13 mouse cellular contexts compared by ENCODE assay signal in genomic region chr19:10307941-10308340, GRCm38 (mm10). TPM values are rescaled to one million over a fixed set of nuclear protein-coding genes. Genes with fewer than 3 reads are reported as not detected.
A peak's percentile ranks its signal among the peaks of the same experiment; 100 is the strongest.
DNase-seq lines count a peak whose midpoint lies in the region; ATAC-seq and TF ChIP-seq lines count a peak whose summit lies in the region.
"Had no signal": no experiment of that assay in that cellular context is flagged by ENCODE, and none has a peak within 500 bp of the region (broad histone marks: within the 10 kb centered on the region; RNA-seq: fewer than 3 reads in every experiment).

No protein-coding gene starts in this region.

- H3K4me3 ChIP-seq in hindbrain, embryonic 12.5 days, result no peak overlapping the region
- no peak overlapping the region for H3K4me3 ChIP-seq in hindbrain, embryonic 14.5 days (replicated peaks; ENCODE audit: low read length)
- H3K4me3 ChIP-seq in neural tube, embryonic 13.5 days, result no peak overlapping the region
- no peak overlapping the region for H3K4me3 ChIP-seq in neural tube, embryonic 15.5 days (replicated peaks)
- H3K4me3 ChIP-seq in limb, embryonic 15.5 days, result no peak overlapping the region
- H3K4me3 ChIP-seq: stomach, embryonic 15.5 days had no signal

- H3K9me3 ChIP-seq in hindbrain, embryonic 12.5 days (replicated peaks), result no peaks in the 10 kb centered on the region
- no peaks in the 10 kb centered on the region for H3K9me3 ChIP-seq in hindbrain, embryonic 14.5 days (ENCODE audit: control insufficient read depth, low read length)
- no peaks in the 10 kb centered on the region for H3K9me3 ChIP-seq in neural tube, embryonic 13.5 days
- H3K9me3 ChIP-seq in neural tube, embryonic 15.5 days (replicated peaks), result no peaks in the 10 kb centered on the region
- H3K9me3 ChIP-seq in limb, embryonic 15.5 days, result no peaks in the 10 kb centered on the region
- H3K9me3 ChIP-seq: stomach, embryonic 15.5 days had no signal

- H3K27ac ChIP-seq in hindbrain, embryonic 12.5 days, result no peak overlapping the region
- no peak overlapping the region for H3K27ac ChIP-seq in hindbrain, embryonic 14.5 days
- H3K27ac ChIP-seq in neural tube, embryonic 13.5 days (replicated peaks), result no peak overlapping the region
- H3K27ac ChIP-seq in neural tube, embryonic 15.5 days (replicated peaks), result no peak overlapping the region
- peak overlapping the region; percentile 47 for H3K27ac ChIP-seq in limb, embryonic 15.5 days
- H3K27ac ChIP-seq: kidney, postnatal 0 days; stomach, embryonic 15.5 days had no signal

- H3K4me1 ChIP-seq in hindbrain, embryonic 12.5 days, result peaks cover 21% of the 10 kb centered on the region
- peaks cover 20% of the 10 kb centered on the region; the same call in 1 of the 2 replicates for H3K4me1 ChIP-seq in hindbrain, embryonic 14.5 days (replicated peaks; ENCODE audit: control insufficient read depth, insufficient read depth, low read length)
- peaks cover 19% of the 10 kb centered on the region for H3K4me1 ChIP-seq in neural tube, embryonic 13.5 days (replicated peaks)
- H3K4me1 ChIP-seq in neural tube, embryonic 15.5 days, result peaks cover 24% of the 10 kb centered on the region
- peaks cover 21% of the 10 kb centered on the region for H3K4me1 ChIP-seq in limb, embryonic 15.5 days

- H3K9ac ChIP-seq in hindbrain, embryonic 12.5 days, result 0 out of 2 replicates have a peak overlapping the region, but pooled peaks have one; percentile 18
- no peak overlapping the region for H3K9ac ChIP-seq in hindbrain, embryonic 14.5 days
- 0 out of 2 replicates have a peak overlapping the region, but pooled peaks have one; percentile 31 for H3K9ac ChIP-seq in neural tube, embryonic 13.5 days
- no peak overlapping the region for H3K9ac ChIP-seq in neural tube, embryonic 15.5 days (replicated peaks)
- H3K9ac ChIP-seq in limb, embryonic 15.5 days, result no peak overlapping the region
- H3K9ac ChIP-seq: stomach, embryonic 15.5 days had no signal

- no peak overlapping the region for H3K4me2 ChIP-seq in hindbrain, embryonic 12.5 days (replicated peaks)
- no peak overlapping the region for H3K4me2 ChIP-seq in hindbrain, embryonic 14.5 days (replicated peaks)
- no peak overlapping the region for H3K4me2 ChIP-seq in neural tube, embryonic 13.5 days
- no peak overlapping the region for H3K4me2 ChIP-seq in neural tube, embryonic 15.5 days
- H3K4me2 ChIP-seq in limb, embryonic 15.5 days, result no peak overlapping the region
- H3K4me2 ChIP-seq: heart, embryonic 11.5 days; stomach, embryonic 15.5 days had no signal

- H3K27me3 ChIP-seq in hindbrain, embryonic 12.5 days, result peaks cover 38% of the 10 kb centered on the region
- no peaks in the 10 kb centered on the region for H3K27me3 ChIP-seq in hindbrain, embryonic 14.5 days (ENCODE audit: control insufficient read depth, insufficient read depth, low read length)
- peaks cover 25% of the 10 kb centered on the region for H3K27me3 ChIP-seq in neural tube, embryonic 13.5 days
- H3K27me3 ChIP-seq in neural tube, embryonic 15.5 days (replicated peaks), result peaks cover 9% of the 10 kb centered on the region; the same call in 1 of the 2 replicates
- peaks cover 29% of the 10 kb centered on the region for H3K27me3 ChIP-seq in limb, embryonic 15.5 days
- H3K27me3 ChIP-seq: stomach, embryonic 15.5 days had no signal

- WGBS in hindbrain, embryonic 12.5 days, result 38% methylated on average over 6 of the region's 6 CpGs
- 39% methylated on average over 6 of the region's 6 CpGs for WGBS in hindbrain, embryonic 14.5 days
- WGBS in neural tube, embryonic 13.5 days, result 52% methylated on average over 6 of the region's 6 CpGs
- 50% methylated on average over 6 of the region's 6 CpGs for WGBS in neural tube, embryonic 15.5 days
- WGBS in limb, embryonic 15.5 days, result 27% methylated on average over 6 of the region's 6 CpGs

- TF ChIP-seq CTCF in brain, embryonic 14.5 days (IDR thresholded peaks at IDR 0.05; ENCODE audit: borderline replicate concordance, extremely low read depth, insufficient read depth, insufficient read length), result no peak

- no peak for TF ChIP-seq POLR2A in brain, embryonic 14.5 days (IDR thresholded peaks at IDR 0.05; ENCODE audit: borderline replicate concordance, extremely low read depth, insufficient read depth, insufficient read length, poor library complexity, severe bottlenecking)

- no peak for DNase-seq in hindbrain, embryonic 14.5 days (ENCODE audit: low spot score)
- peak; percentile 59 for DNase-seq in brain, embryonic 14.5 days (ENCODE audit: low read depth)
- no peak for DNase-seq in embryo, embryonic 10.5 days (ENCODE audit: low spot score)
- DNase-seq: embryo, embryonic 11 days; kidney, adult 11 months had no signal

- H3K36me3 ChIP-seq in hindbrain, embryonic 12.5 days, result no peaks in the 10 kb centered on the region
- no peaks in the 10 kb centered on the region for H3K36me3 ChIP-seq in hindbrain, embryonic 14.5 days (replicated peaks; ENCODE audit: control insufficient read depth, insufficient read depth)
- H3K36me3 ChIP-seq in neural tube, embryonic 13.5 days, result no peaks in the 10 kb centered on the region
- no peaks in the 10 kb centered on the region for H3K36me3 ChIP-seq in neural tube, embryonic 15.5 days
- H3K36me3 ChIP-seq in limb, embryonic 15.5 days, result no peaks in the 10 kb centered on the region
- H3K36me3 ChIP-seq: stomach, embryonic 15.5 days had no signal

- no peak for ATAC-seq in hindbrain, embryonic 12.5 days (ENCODE audit: low FRiP score)
- no peak for ATAC-seq in hindbrain, embryonic 14.5 days (ENCODE audit: low FRiP score)
- ATAC-seq in neural tube, embryonic 13.5 days (ENCODE audit: low read depth), result no peak
- no peak for ATAC-seq in neural tube, embryonic 15.5 days (ENCODE audit: low FRiP score)
- ATAC-seq in limb, embryonic 15.5 days (ENCODE audit: insufficient number of reproducible peaks, low FRiP score, low TSS enrichment, low read depth), result no peak
- ATAC-seq: hindbrain, embryonic 16.5 days had no signal

RNA-seq across cellular contexts. Expression of gene Dagla, which starts 3.3 kb away (rescaled TPM):
- polyA plus RNA-seq in hindbrain, embryonic 12.5 days (2016; fragmentation: Nextera tagmentation; extraction: Ambion mirVana), result 4.9 and 5.1 TPM in 2 replicates
- polyA plus RNA-seq in hindbrain, embryonic 14.5 days (2014; fragmentation: Nextera tagmentation; extraction: Ambion mirVana), result 9.9 and 10.2 TPM in 2 replicates
- polyA plus RNA-seq in neural tube, embryonic 13.5 days (2015; fragmentation: Nextera tagmentation; extraction: Ambion mirVana), result 6.3 and 6.4 TPM in 2 replicates
- polyA plus RNA-seq in neural tube, embryonic 15.5 days (2015; fragmentation: Nextera tagmentation; extraction: Ambion mirVana), result 11.2 and 12.2 TPM in 2 replicates
- 20.2 and 24.8 TPM in 2 replicates for polyA plus RNA-seq in brain, embryonic 14.5 days (2012; rRNA removed)
- polyA plus RNA-seq in limb, embryonic 15.5 days (2015; fragmentation: Nextera tagmentation; extraction: Ambion mirVana), result 3.1 and 3.3 TPM in 2 replicates

Comparison
In these comparisons a context has a peak if more than half of its experiments do, and no peak if none do; other contexts are left out.
1. H3K9ac ChIP-seq: peak in hindbrain, embryonic 12.5 days (single experiment) and neural tube, embryonic 13.5 days (single experiment); none in hindbrain, embryonic 14.5 days (single experiment), neural tube, embryonic 15.5 days (single experiment) and limb, embryonic 15.5 days (single experiment).